Mouse (Mus musculus): ENCODE data around the gene Slc27a1.

DNA sequence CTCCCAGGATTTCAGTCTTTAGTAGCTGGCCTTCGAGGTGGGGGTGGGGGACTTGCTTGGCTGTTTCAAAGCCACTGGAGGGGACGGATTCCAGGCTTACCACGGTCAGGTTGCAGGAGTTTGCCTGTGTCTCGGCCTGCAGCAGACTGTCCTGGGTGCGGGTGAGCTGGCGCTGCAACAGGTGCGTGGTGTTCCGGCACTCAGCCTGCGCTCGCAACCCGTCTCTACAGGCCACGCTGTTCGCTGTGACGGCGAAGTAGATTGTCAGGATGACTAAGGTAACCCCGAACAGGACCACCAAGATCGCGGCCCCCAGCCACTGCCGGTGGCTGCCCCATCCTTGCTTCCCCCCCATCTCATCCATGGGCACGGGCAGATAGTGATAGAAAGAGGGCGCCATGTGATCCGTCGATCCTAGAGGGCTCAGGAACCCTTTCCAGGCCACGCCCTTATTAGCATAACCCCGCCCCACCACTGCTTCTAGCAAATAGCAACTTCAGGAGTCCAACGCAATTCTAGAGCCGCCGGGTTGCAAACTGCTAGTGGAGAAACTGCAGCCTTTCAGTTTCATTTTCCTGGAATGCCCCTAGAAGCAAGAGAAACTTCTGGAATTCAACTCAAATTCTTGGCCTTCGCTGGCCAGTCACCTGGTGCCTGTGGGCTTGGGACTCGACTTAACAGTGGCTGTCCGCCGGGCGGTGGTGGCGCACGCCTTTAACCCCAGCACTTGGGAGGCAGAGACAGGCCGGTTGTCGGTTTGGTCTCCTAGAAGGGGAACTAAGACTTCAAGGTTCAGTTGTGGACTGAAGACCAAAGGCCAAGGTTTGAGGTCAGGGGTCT lies 31.4 kb upstream of the Slc27a1 start, which contains the start of gene Bst2:
- TF ChIP-seq CTCF (IDR thresholded peaks at IDR 0.05; ENCODE audit: borderline replicate concordance, extremely low read depth, insufficient read depth, insufficient read length) (no peak), POLR2A (IDR thresholded peaks at IDR 0.05; ENCODE audit: borderline replicate concordance, extremely low read depth, insufficient read depth, insufficient read length, poor library complexity, severe bottlenecking) (no peak)
